Mouse (Mus musculus) CH12.LX (cell line): ENCODE data around the gene Wwtr1. TPM values are rescaled to one million over a fixed set of nuclear protein-coding genes. Genes with fewer than 3 reads are reported as not detected.

Experiments used
- DNase-seq: peaks from one replicate; pipeline ENCODE4 v3.0.0-alpha.2; 2013; ENCODE audit errors: extremely low read depth
- H3K27ac ChIP-seq: 2 replicates; pipeline ENCODE4 v1.5.1; 2012; ENCODE audit warnings: low read depth, mild to moderate bottlenecking, control low read depth, moderate library complexity; ENCODE audit not compliant: insufficient read depth
- H3K27me3 ChIP-seq: replicated peaks from 2 replicates; pipeline ENCODE3; 2012; ENCODE audit warnings: inconsistent platforms
- H3K36me3 ChIP-seq, 2 experiments: replicated peaks in 1 of 2; 2 replicates each; pipeline versions ENCODE3 to v1.6.1; 2012; ENCODE audit warnings: inconsistent platforms in 1 of 2, low read length in 1 of 2, mild to moderate bottlenecking in 1 of 2, mixed read lengths in 1 of 2, moderate library complexity in 1 of 2; ENCODE audit not compliant: control insufficient read depth in 1 of 2, insufficient read depth in 1 of 2
- H3K4me1 ChIP-seq, 2 experiments: 2 replicates each; pipeline ENCODE4 v1.6.1; 2012; ENCODE audit warnings: inconsistent platforms in 1 of 2, moderate library complexity in 1 of 2; ENCODE audit not compliant: insufficient read depth in 2 of 2, control insufficient read depth in 1 of 2
- H3K4me2 ChIP-seq: 2 replicates; pipeline ENCODE4 v1.6.1; 2012; ENCODE audit warnings: low read depth, mild to moderate bottlenecking, control low read depth; ENCODE audit not compliant: poor library complexity, insufficient read depth, severe bottlenecking
- H3K4me3 ChIP-seq, 3 experiments: fragments of 150-350 bp in 1 of 3; sonication (generic) in 1 of 3; replicated peaks in 1 of 3; 2 replicates each; pipeline versions ENCODE3 to v1.5.1; 2011 to 2012; ENCODE audit warnings: low read depth in 2 of 3, low read length in 2 of 3, mild to moderate bottlenecking in 2 of 3, moderate library complexity in 2 of 3, control low read depth in 1 of 3, improper control_type of control experiment in 1 of 3, inconsistent platforms in 1 of 3, mixed read lengths in 1 of 3; ENCODE audit not compliant: poor library complexity in 1 of 3
- H3K79me2 ChIP-seq: replicated peaks from 2 replicates; pipeline ENCODE4 v1.6.1; 2012; ENCODE audit warnings: mild to moderate bottlenecking, moderate library complexity; ENCODE audit not compliant: control insufficient read depth, poor library complexity, insufficient read depth, severe bottlenecking; ENCODE audit errors: extremely low read depth
- H3K9ac ChIP-seq: 2 replicates; pipeline ENCODE4 v1.6.1; 2012; ENCODE audit warnings: low read depth, mild to moderate bottlenecking, control low read depth, moderate library complexity; ENCODE audit not compliant: insufficient read depth
- H3K9me3 ChIP-seq: replicated peaks from 2 replicates; pipeline ENCODE3; 2012; ENCODE audit warnings: low read length, inconsistent platforms, mixed read lengths
- CHD1 ChIP-seq: IDR thresholded peaks from 2 replicates; pipeline ENCODE4 v1.6.1; 2012; ENCODE audit warnings: low read depth, low read length, improper control_type of control experiment, inconsistent platforms
- CHD2 ChIP-seq: IDR thresholded peaks from 2 replicates; pipeline ENCODE4 v1.6.1; 2011; ENCODE audit warnings: low read length, improper control_type of control experiment
- CTCF ChIP-seq, 2 experiments: IDR thresholded peaks in 1 of 2; conservative IDR thresholded peaks in 1 of 2; 2 replicates each; pipeline ENCODE4 v1.5.1; 2011 to 2012; ENCODE audit warnings: low read depth in 2 of 2, low read length in 2 of 2, improper control_type of control experiment in 1 of 2, inconsistent platforms in 1 of 2, mild to moderate bottlenecking in 1 of 2, moderate library complexity in 1 of 2
- E2F4 ChIP-seq: IDR thresholded peaks from 2 replicates; pipeline ENCODE4 v1.6.1; 2011; ENCODE audit warnings: low read depth, low read length, improper control_type of control experiment; ENCODE audit not compliant: insufficient replicate concordance
- ELF1 ChIP-seq: IDR thresholded peaks from 2 replicates; pipeline ENCODE4 v1.6.1; 2014; ENCODE audit warnings: low read depth, mild to moderate bottlenecking, inconsistent platforms, low read length, improper control_type of control experiment
- EP300 ChIP-seq: IDR thresholded peaks from 2 replicates; pipeline ENCODE4 v1.6.1; 2011; ENCODE audit warnings: low read length, improper control_type of control experiment
- HCFC1 ChIP-seq: IDR thresholded peaks from 2 replicates; pipeline ENCODE4 v1.6.1; 2012; ENCODE audit warnings: low read depth, mild to moderate bottlenecking, inconsistent platforms, low read length, improper control_type of control experiment
- IRF4 ChIP-seq: IDR thresholded peaks from 2 replicates; pipeline ENCODE4 v1.6.1; 2014; ENCODE audit warnings: low read depth, mild to moderate bottlenecking, inconsistent platforms, low read length, improper control_type of control experiment
- JUN ChIP-seq: IDR thresholded peaks from 2 replicates; pipeline ENCODE4 v1.6.1; 2011; ENCODE audit warnings: low read depth, mild to moderate bottlenecking, low read length, improper control_type of control experiment, moderate library complexity; ENCODE audit not compliant: insufficient read depth
- JUND ChIP-seq: conservative IDR thresholded peaks from 2 replicates; pipeline ENCODE4 v1.6.1; 2011; ENCODE audit warnings: low read depth, low read length, improper control_type of control experiment
- MAX ChIP-seq: IDR thresholded peaks from 2 replicates; pipeline ENCODE4 v1.6.1; 2011; ENCODE audit warnings: low read length, improper control_type of control experiment
- MAZ ChIP-seq: IDR thresholded peaks from 2 replicates; pipeline ENCODE4 v1.6.1; 2012; ENCODE audit warnings: low read depth, mild to moderate bottlenecking, inconsistent platforms, low read length, improper control_type of control experiment, moderate library complexity
- MEF2A ChIP-seq: IDR thresholded peaks from 2 replicates; pipeline ENCODE4 v1.6.1; 2014; ENCODE audit warnings: low read depth, mild to moderate bottlenecking, inconsistent platforms, low read length, improper control_type of control experiment, borderline replicate concordance
- MYC ChIP-seq: IDR thresholded peaks from 2 replicates; pipeline ENCODE4 v1.6.1; 2011; ENCODE audit warnings: low read depth, mild to moderate bottlenecking, improper control_type of control experiment, low read length
- NRF1 ChIP-seq: IDR thresholded peaks from 2 replicates; pipeline ENCODE4 v1.6.1; 2014; ENCODE audit warnings: low read depth, mild to moderate bottlenecking, inconsistent platforms, low read length, improper control_type of control experiment, moderate library complexity
- POLR2A ChIP-seq: IDR thresholded peaks from 2 replicates; pipeline ENCODE4 v1.6.1; 2011; ENCODE audit warnings: low read depth, mild to moderate bottlenecking, improper control_type of control experiment, low read length
- POLR2AphosphoS2 ChIP-seq: IDR thresholded peaks from 2 replicates; pipeline ENCODE4 v1.6.1; 2011; ENCODE audit warnings: low read depth, low read length, improper control_type of control experiment
- SIN3A ChIP-seq: IDR thresholded peaks from 2 replicates; pipeline ENCODE4 v1.6.1; 2012; ENCODE audit warnings: low read length, improper control_type of control experiment, inconsistent platforms
- TCF12 ChIP-seq: IDR thresholded peaks from 2 replicates; pipeline ENCODE4 v1.6.1; 2014; ENCODE audit warnings: low read depth, mild to moderate bottlenecking, inconsistent platforms, low read length, improper control_type of control experiment
- USF2 ChIP-seq: conservative IDR thresholded peaks from 2 replicates; pipeline ENCODE4 v1.6.1; 2011; ENCODE audit warnings: low read depth, low read length, improper control_type of control experiment
- ZMIZ1 ChIP-seq: IDR thresholded peaks from 2 replicates; pipeline ENCODE4 v1.6.1; 2012; ENCODE audit warnings: low read depth, mild to moderate bottlenecking, inconsistent platforms, low read length, improper control_type of control experiment
- ZNF384 ChIP-seq: IDR thresholded peaks from 2 replicates; pipeline ENCODE4 v1.6.1; 2012; ENCODE audit warnings: low read depth, low read length, improper control_type of control experiment, inconsistent platforms
- dilution Hi-C: fragments of 300-500 bp; cut with MboI; formaldehyde crosslinking; loops from 2 replicates; pipeline ENCODE4 v1.14.3; 2020; ENCODE audit warnings: low sequenced_read_pairs; ENCODE audit not compliant: extremely low pct_unique_long_range_greater_than_20kb, extremely low pct_ligation_motif_present
- in situ Hi-C: fragments of 300-500 bp; cut with MboI; formaldehyde crosslinking; loops from 3 replicates; pipeline ENCODE4 v1.14.3; 2019; ENCODE audit warnings: low sequenced_read_pairs, low pct_ligation_motif_present, low pct_unique_long_range_greater_than_20kb, mixed read lengths
- polyA plus RNA-seq: library from polyadenylated mRNA; unstranded; fragments of >175 nt; gene quantifications from 2 replicates; pipeline ENCODE4 v1.2.1, GENCODE M21; 2012; ENCODE audit warnings: low read depth; ENCODE audit not compliant: insufficient read length
- total RNA-seq, 2 experiments: library from RNA; depleted of rRNA; stranded (reverse); fragments of 300-350 nt in 1 of 2; fragments of >200 nt in 1 of 2; gene quantifications; 2 replicates each; pipeline ENCODE4 v1.2.3; 2012 to 2014

Wwtr1 gene
- total and polyA plus RNA-seq, 3 experiments = 12.8 to 14.8 (median 13.5) TPM

- Histone ChIP-seq H3K9ac (no peak overlapping the region), H3K4me2 (no peak overlapping the region)
- dilution Hi-C loops = no loop called here
Measured at GRCm38 (mm10) chr3:57527154-57527553, 48.6 kb downstream of the Wwtr1 start.

DNA sequence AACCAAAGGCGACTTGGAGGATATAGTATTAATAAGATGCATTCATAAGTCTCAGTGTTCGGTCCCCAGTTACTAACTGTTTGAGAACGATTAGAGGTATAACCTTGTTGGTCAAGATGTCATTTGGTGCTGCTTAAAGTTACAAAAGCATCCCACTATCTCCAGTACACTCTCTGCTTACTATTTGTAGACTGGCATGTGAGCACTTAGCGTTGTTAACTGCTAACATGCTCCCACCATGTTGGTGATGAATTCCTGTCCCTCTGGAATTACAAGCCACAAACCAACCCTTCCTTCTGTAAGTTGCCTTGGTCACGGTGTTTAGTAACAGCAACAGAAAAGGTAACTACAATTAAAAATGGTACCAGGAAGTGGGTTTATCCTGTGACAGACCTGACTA, 52.6 kb downstream of the Wwtr1 start:
- TF ChIP-seq CHD2 (no peak), JUN (no peak), E2F4 (no peak), JUND (no peak), MAZ (no peak), MAX (no peak), POLR2A (no peak), ELF1 (no peak), SIN3A (no peak), POLR2AphosphoS2 (no peak), ZMIZ1 (no peak), USF2 (no peak), MYC (no peak), CTCF (conservative IDR thresholded peaks at IDR 0.05 in 1 of 2, IDR thresholded peaks at IDR 0.05 in 1 of 2; ENCODE audit: low read depth in 2 of 2, low read length in 2 of 2) (no peak), TCF12 (no peak), IRF4 (no peak), MEF2A (no peak), HCFC1 (no peak), NRF1 (no peak)
- H3K79me2 ChIP-seq = peaks cover 3% of the 10 kb centered on the region; the same call in 1 of the 2 replicates
- peaks cover 0 to 23% of the 10 kb centered on the region in 2 experiments; a peak in 2 of 4 replicates for H3K4me1 ChIP-seq
- no peaks in the 10 kb centered on the region for H3K27me3 ChIP-seq
- DNase-seq = no peak
- in situ Hi-C loops = no loop called here
- peaks cover 8% of the 10 kb centered on the region for H3K9me3 ChIP-seq
- no peak overlapping the region for H3K9ac ChIP-seq
- dilution Hi-C loops = no loop called here
- no peak overlapping the region for H3K27ac ChIP-seq
- H3K36me3 ChIP-seq = peaks cover 6 to 24% of the 10 kb centered on the region in 2 experiments
- H3K4me2 ChIP-seq = no peak overlapping the region
- H3K4me3 ChIP-seq = no peak overlapping the region

More at GRCm38 (mm10) chr3:57527154-57527553, 48.6 kb downstream of the Wwtr1 start:
- peaks cover 5 to 32% of the 10 kb centered on the region in 2 experiments; a peak in 3 of 4 replicates for H3K4me1 ChIP-seq
- no peak overlapping the region for H3K27ac ChIP-seq
- in situ Hi-C loops = no loop called here
- TF ChIP-seq ZNF384 (no peak), CHD1 (no peak), ZMIZ1 (no peak), MYC (no peak), EP300 (no peak)
- peaks cover 3% of the 10 kb centered on the region; the same call in 1 of the 2 replicates for H3K79me2 ChIP-seq
- no peak for DNase-seq
- H3K36me3 ChIP-seq = peaks cover 7 to 29% of the 10 kb centered on the region in 2 experiments
- H3K27me3 ChIP-seq = no peaks in the 10 kb centered on the region
- H3K4me3 ChIP-seq = no peak overlapping the region
- H3K9me3 ChIP-seq = peaks cover 8% of the 10 kb centered on the region
